Mouse (Mus musculus) 3T3-L1 (cell line): Measurements from ENCODE around the gene Dhx57.
"Not testable (repeated sequence)": the region's sequence is repeated elsewhere in the genome, so short reads cannot be mapped to it uniquely, and the experiment has no call there.

Experiments used
- DNase-seq: peaks from one replicate; pipeline ENCODE4 v3.0.0-alpha.2; 2015; ENCODE audit warnings: low read depth, low spot score

Dhx57 gene

DNA sequence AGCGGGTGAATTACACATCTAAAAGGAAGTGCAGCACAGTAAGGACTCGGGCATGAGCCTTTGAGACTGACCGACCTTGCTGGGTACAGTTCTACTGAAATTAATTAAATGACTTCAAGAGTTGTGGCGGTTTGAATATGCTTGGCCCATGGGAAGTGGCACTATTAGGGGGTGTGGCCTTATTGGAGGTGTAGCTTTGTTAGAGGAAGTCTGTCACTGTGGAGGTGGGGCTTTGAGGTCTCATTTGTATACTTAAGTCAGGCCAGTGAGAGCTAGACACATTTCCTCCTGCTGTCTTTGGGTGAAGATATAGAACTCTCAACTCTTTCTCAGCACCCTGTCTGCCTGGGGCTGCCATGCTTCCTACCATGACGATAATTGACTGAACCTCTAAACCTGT, 35.9 kb downstream of the Dhx57 start:
- peak; percentile 47 for DNase-seq

DNA sequence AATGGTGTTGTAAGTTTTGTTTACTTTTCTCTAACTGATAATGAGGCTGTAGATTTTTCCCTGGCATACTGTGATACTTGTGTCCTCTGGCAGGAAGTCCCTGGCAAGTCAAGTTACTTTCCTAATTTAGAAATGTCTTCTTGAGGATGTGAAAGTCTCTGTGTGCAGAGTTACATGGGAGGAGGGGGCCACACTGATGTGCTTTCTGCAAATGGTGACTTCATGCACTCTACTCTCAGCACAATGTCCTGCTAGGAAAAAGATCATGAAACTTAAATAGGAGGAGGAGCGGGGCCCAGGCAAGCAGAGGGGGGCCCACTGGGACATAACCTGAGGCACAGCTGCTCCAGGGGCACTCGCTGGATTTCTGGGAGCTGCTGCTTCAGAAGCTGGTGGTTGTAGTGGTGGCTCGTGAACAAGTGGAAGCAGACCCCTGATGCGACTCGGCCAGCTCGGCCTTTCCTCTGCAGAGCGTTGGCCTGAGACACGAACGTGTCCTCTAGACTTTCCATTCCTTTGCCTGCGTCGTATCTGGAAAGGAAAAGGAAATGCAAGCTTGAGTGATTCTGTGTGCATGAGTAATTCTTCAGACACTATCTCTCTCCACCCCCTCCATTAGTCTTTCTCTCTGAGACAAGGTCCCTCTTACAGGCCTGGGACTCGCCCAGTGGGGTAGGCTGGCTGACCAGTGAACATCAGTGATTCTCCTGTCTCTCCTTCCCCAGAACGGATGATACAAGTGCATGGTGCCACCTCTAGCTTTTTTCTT, 37.3 kb downstream of the Dhx57 start:
- no peak for DNase-seq

DNA sequence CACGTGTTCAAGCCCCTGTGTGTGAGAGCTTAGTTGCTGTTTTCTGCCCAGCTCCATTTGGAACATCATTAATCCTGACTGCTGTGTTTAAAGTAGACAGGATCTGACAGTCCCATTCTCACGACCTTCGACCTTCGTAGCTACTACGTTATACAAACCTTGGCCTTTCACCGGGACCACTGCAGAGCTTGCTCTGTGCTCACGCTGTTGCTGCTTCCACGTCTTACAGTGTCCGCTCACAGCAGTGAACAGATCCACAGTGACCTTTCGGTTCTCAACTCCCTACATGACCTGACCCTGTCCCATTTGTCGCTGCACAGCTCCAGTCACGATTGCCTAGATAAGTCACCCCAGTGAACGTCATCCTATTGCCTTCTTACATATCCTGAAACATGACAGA, 47.2 kb downstream of the Dhx57 start:
- DNase-seq, result no peak

DNA sequence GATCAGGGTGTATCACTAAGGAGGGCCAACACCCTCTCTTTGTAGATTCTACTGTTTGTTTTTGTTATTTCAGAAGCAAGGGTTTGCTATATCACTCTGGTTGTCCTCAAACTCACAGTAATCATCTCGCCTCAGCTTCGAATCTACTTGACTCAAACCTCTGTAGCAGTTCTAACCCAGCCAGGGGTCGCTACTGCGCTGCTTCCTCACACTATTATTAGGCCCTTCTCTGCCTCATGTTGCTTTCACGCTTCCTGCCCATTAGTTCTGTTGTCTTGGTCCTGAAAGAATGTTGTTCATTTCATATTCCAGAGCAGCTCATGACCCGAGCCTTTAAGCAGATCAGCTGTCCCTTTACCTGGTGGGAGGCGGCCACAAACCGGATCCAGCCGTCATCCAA, 48.7 kb downstream of the Dhx57 start:
- DNase-seq, result no peak

DNA sequence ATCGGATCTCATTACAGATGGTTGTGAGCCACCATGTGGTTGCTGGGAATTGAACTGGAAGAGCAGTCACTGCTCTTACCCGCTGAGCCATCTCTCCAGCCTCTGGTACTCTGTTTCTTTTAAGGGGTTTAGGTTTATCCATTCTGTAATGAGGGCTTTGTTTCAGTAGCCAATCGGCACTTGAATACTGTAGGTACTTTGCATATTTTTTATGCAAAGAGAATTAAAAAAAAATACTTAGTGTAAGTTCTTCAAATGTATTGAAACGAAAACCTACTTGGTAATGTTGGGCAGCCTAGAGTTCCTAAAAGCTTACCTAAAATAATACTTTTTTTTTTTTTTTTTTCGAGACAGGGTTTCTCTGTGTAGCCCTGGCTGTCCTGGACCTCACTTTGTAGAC, 52.8 kb downstream of the Dhx57 start:
- DNase-seq, result no peak

DNA sequence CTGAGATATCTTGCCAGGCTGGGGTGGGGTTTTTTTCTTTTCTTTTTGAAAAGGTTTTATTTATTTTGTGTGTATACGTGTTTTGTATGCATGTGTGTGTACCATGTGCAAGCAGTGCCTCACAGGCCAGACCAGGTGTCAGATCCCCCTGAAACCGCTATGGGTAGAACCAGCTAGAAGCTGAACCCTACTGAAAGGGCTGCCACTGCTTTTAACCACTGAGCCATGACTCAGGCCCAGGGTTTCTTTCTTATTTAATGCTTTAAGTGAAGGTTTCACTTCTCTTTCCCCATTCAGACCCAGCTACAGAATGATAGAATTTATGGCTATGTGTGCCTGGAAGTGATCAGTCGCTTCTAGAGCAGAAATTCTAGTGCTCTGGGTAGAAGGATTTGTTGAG, 53.5 kb downstream of the Dhx57 start:
- no peak for DNase-seq

DNA sequence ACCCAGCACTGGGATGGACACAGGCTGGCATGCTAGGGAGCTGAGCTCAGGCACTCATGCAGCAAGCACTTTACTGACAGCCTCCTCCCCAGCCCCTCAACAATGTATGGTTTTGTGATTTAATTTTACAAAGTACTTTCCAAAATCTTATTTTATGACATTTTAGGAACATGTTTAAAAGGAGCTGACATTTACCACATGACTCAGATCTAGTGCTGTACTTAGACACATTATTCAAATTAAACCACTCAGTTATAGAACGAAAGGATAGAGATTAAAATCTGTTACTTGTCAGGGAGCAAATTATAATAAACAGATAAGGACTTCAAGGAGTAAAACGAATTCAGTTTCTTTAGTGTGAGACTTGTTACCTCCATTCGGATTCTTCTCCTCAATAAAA, 54.8 kb downstream of the Dhx57 start:
- no peak for DNase-seq

DNA sequence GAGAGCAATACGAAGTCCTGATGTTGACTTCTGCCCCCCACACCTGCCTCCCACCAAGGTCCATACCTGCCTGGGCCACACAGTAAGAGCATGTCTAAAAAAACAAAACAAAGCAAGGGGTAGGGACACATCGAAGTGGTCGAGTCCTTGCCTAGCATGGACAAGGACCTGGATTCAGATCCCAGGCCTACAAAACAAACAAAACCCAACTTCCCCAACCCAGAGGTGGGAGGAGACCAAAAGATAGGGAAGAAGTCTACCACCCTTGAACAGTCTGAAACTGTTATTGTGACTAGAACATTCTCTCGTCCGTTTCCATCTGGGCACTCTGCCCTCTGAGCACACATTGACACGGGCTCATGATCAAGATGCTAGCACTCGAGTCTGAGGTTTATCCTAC, 55.9 kb downstream of the Dhx57 start:
- DNase-seq, result no peak

DNA sequence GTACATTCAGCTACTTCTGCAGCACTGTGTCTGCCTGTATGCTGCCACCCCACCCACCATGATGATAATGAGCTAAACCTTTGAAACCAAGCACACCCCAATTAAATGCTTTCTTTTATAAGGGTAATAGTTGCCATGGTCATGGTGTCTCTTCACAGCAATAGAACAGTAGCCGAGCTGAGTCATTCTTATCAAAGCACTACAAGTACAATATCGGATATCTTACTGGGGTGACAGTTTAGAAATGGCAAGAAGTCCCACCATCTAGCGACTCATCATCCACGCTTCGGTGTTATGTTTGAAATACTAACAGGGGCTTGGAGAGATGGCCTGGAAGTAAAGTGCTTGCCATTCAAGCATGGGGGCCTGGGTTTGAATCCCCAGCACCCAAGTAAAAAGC, 56.4 kb downstream of the Dhx57 start:
- DNase-seq, result no peak

DNA sequence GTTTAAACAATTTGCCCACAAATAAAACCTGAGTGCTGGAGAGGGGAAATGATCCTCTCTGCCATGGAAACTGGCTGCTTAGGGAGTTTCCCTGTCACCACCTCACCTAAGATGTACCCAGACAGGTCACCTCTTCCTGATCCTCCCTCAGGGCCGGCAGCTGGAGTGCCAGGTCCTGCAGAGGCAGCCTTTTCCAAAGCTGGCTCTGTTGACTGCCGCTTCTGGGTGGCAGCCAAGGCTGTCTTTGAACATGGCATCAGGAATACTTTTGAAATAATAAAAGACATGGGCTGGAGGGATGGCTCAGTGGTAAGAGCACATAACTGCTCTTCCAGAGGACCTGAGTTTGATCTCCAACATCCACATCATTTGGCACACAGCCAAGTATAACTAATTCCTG, 60.9 kb downstream of the Dhx57 start:
- DNase-seq, result no peak

DNA sequence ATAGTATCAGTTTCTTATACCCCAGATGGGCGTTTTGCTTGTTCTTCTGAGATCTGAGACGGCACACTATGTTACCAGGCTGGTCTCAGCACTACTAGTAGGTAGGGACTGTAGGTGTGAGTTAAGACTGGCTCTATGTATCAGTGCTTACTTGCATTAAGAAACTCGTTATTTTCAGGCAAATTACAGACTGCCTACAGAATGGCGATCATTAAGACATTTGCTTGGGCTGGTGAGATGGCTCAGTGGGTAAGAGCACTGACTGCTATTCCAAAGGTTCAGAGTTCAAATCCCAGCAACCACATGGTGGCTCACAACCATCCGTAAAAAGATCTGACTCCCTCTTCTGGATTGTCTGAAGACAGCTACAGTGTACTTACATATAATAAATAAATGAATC, 65.1 kb downstream of the Dhx57 start:
- peak; percentile 23 for DNase-seq

DNA sequence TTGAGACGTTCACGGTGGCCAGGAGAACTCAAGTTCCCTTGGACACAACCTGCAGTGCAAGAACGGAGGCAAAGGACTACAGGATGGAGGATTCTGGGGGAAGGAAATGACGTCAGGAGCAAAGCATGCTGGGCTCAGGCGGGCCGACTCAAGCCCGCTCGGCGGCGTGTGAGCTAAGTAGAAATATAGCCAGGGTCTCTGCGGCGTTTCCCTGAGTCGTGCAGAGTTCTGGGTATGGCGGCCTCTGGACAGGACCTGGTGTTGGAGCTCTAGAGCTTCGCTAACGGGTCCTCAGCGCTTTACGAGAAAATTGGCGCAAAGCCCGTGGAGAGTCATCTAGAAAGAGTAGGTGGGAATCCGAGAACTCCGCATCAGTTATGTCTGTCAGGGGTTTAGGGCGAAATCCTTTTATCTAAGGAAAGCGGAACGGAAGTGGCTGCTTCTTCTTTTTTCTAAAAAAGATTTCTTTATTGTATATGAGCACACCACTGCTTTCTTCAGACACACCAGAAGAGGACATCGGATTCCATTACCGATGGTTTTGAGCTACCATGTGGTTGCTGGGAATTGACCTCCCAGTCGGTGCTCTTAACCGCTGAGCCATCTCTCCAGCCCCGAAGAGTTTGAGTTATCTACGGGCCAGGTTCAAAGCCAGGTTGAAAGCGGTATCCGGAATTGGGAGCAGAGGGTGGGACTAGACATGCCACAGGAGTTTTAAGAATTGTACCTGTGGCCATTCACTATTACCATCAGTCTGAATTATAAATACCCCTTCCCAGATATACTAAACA, 65.8 kb downstream of the Dhx57 start, which contains the start of gene Gemin6:
TSS of gene Gemin6 (plus strand) at position 116 of the 791 bp plus-strand sequence.
- peak; percentile 95 for DNase-seq

DNA sequence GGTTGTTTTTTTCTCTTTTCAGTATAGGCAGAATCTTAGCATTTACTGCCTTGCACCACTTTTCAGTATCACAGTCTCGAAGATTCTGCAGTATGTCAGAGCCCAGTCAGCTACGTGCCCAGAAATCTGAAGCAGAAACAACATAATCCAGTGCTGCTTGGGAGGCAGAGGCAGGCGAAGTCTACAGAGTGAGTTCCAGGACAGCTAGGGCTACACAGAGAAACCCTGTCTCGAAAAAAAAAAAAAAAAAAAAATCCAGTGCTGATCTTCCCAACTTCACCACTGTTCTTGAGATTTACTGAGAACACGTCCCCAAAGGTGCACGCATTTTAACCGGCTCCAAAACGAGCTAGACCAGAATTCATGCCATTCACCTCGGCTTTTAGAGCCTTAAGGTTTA, 66.4 kb downstream of the Dhx57 start:
- no peak for DNase-seq

DNA sequence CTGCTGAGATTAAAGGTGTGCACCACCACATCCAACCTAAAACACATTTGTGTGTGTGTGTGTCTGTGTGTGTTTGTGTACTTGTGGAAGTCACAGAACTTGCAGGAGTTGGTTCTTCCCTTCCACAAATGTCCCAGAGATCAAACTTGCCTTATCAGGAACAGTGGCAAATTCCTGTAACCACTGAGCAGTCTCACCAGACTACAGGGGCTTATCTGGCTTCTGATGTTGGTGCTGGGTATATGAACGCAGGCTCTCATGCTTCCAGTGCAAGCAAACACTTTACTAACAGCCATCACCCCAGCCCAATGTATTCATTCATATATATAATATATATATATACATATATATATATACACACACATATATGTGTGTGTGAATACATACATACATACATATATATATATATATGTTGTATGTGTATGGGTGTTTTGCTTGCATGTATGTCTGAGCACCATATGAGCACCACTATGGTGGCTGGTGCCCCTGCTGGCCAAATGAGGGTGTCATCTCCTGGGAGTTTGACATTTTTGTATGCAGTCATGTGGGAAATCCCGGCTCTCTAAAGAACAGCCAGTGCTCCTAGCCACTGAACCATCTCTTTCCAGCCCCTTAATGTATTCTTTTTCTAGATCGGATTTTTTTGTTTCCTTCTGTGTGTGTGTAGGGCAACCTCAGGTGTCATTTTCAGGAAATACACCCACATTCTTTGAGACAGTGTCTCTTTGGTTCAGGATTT, 68.2 kb downstream of the Dhx57 start:
- peak; percentile 44 for DNase-seq

DNA sequence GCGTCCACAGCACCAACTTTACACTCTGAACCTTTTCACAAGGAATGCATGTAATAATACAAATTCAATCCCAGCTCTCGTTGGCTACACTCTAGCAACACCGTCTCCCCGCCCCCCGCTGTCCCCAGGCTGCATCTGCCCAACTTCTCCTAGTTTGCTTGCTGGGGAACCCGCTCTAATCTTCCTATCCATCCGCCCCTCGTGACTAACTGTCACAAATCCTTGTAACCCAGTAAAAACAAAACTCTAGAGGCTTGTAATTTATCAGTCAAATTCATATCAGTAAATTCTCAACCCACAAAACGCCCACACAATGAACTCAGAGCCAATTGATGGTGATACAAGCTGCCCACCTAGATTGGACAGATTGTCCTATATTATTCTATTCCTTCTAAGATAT, 69.1 kb downstream of the Dhx57 start:
- DNase-seq, result no peak

DNA sequence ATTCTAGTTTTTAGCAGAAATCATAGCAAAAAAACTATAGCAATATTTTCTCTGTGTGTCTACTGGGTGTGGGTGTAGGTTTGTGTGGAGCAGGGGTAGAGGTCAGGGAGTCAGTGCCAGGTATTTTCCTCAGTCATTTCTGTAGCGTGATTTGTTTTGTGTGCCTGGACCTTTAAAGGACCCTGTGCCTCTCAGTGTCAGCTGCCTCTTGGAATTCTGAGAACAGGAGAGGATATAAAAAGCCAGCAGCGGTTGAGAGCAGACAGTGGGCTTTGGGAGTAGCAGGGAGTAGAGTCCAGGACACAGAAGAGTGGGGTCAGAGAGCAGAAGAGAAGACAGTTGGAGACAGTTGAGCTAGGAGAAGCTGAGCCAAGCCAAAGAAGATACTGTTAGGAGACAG, 70.1 kb downstream of the Dhx57 start:
- no peak for DNase-seq

DNA sequence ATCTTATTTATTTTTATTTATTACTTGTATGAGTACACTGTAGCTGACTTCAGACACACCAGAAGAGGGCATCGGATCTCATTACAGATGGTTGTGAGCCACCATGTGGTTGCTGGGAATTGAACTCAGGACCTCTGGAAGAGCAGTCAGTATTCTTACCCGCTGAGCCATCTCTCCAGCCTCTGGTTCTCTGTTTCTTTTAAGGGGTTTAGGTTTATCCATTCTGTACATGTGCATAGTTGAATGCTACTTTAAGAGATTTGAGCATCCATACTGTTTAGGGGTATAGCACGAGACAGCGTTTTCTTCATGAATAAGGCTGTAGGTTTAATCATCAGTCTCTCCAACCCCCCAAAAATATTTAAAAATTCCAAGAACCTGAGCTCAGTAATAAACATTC, 76.3 kb downstream of the Dhx57 start:
- DNase-seq, result not testable (repeated sequence)

DNA sequence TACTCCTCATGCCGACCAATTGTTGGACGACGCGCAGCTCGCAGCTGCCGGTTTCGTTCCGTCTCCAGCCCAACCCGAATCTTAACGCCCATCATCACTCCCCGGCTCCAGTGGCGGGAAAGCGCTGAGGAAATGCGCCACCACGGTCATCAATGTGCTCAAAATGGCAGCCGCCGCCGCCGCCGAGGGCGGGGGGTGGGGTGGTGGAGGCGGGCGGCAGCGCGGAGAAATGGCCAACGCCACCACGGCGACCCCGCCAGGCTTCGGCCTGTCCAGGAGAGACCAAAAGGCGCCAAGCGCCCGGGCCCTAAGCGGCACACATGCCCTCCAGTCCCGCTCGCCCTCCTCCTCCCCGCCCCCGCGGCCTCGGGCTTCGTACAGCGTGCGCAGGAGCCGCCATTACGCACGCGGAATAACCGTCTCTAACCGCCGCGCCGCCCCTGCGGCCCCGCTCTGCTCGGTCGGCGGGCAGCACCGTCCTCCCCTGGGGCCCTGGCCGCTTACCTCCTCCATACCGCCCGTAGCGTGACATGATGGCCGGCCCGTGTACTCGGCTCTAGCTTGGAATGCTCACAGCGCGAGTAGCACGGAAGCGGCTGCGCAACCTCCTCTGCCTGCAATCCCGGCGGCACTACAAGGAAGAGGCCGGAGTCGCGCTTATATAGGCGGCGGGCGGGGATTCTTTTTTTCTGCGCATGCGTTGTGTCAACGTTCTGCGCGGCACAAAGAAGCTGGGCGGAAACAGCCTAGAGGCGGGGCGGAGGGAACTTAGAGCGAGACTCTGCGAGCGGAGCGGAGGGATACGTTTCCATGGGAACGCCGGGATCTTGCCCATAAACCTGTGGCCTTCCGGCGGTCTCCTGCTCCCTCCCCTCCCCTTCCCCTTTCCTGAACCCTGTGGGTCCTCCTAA, 83.3 kb downstream of the Dhx57 start, which contains the start of the genes Srsf7 and Ttc39d:
TSS of gene Srsf7 (minus strand) at position 637 of the 911 bp plus-strand sequence.
TSS of gene Ttc39d (plus strand) at position 790 of the 911 bp plus-strand sequence.
- DNase-seq, result peak; percentile 100

DNA sequence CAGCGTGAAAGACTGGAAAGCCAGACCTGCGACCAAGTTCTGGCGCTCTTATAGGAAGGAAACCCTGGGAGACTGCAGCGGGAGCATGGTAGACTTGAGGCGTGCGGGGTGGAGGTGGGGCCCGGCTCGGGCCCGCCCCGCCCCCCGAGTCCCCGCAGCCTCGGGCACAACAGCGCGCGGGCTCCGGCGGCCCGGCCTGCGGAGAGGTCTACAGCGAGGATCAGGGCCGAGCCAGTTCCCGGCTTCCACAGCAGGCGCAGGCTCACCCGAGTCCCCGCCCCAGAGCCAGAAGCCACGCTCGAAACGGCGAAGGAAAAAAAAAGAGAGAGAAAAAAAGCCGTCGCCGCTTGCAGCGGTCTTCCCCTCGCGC, 84.0 kb downstream of the Dhx57 start:
- DNase-seq, result peak; percentile 65

DNA sequence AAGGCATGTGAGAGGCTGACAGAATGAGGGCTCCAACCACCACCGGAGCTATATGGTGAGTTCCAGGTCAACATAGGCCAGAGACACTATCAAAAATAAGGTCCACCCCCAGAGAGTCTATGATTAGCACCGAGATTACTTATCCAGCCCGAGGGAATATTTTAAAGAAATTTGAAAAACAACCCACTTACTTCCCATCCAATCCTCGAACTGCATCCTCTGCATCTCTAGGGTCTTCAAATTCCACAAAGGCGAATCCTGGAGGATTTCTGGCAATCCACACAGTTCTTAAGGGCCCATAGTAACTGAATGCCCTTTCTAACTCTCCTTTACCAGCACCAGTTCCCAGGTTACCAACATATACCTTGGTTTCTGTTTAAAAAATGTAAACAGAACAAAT, 84.6 kb downstream of the Dhx57 start:
- no peak for DNase-seq

DNA sequence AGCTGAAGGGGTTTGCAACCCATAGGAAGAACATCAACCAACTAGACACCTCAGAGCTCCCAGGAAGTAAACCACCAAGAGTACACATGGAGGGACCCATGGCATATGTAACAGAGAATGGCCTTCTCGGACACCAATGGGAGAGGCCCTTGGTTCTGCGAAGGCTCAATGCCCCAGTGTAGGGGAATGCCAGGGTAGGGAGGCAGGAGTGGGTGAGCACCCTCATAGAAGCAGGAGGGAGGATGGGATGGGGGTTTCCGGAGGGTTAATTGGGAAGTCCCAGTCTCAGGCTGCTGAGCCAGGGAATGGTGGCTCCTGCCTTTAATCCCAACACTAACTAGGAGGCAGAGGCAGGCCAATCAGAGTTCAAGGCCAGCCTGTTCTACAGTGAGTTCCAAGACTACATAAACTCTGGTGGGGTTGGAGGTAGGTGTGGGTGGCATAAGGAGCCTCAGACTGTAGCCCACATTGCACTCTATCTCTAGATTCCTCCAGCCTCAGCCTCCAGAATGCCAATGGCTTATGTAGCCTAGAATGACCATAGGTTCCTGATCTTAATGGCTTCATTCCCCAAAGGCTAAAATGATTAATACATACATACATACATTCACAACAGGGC, 91.0 kb downstream of the Dhx57 start:
- DNase-seq, result no peak
